Mouse (Mus musculus): ENCODE results near the gene Cln6. TPM values are rescaled to one million over a fixed set of nuclear protein-coding genes. Genes with fewer than 3 reads are reported as not detected.
A peak's percentile ranks its signal among the peaks of the same experiment; 100 is the strongest.
"Not testable (repeated sequence)": the region's sequence is repeated elsewhere in the genome, so short reads cannot be mapped to it uniquely, and the experiment has no call there.

Cln6 gene
- 94.0 and 101 TPM in 2 replicates for polyA plus RNA-seq (2012; rRNA removed)

DNA sequence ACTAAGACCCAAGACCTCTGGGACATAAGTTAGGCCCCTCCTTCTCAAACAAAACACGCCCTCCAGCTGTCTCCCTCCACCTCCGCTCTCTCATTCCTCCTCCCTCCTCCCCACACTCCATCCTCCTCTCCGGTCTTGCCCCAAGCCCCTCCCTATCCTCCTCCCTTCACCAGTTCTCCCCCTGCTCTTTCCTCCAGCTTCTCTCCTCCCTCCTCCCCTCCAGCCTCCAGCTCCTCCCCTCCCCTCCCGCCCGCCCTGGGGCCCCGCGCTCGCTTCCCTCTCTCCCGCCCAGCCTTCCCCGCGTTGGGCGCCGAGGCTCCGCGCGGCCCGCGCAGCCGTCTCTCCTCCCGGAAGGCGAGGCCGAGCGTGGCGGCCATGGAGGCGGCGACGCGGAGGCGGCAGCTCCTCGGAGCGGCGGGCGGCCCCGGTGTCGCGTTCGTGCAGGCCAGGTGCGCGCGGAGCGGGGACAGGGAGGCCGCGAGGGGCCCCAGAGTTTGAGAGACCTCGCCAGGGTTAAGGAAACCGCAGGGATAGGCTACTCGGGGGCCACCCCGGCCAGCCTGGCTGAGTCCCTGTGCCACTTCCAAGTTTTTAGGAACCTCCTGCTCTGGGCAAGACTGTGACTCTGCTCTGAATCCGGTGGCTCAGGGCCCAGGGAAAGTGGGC, at the start of gene Cln6:
TSS of gene Cln6 (plus strand) at position 280 of the 666 bp plus-strand sequence.
- DNase-seq = peak; percentile 90
- H3K27ac ChIP-seq (ENCODE audit: insufficient read depth, low read depth, low read length) = peak within 1 kb of the TSS; percentile 41
- H3K4me1 ChIP-seq (ENCODE audit: control insufficient read depth, insufficient read depth, low read length) = peaks cover 4% of the 10 kb centered on the region; the same call in 1 of the 2 replicates
- H3K27me3 ChIP-seq (replicated peaks; ENCODE audit: control insufficient read depth, insufficient read depth, low read length) = no peaks in the 10 kb centered on the region
- TF ChIP-seq CTCF (conservative IDR thresholded peaks at IDR 0.05; ENCODE audit: insufficient read depth, insufficient read length, low read depth, low read length) (no peak), POLR2A (IDR thresholded peaks at IDR 0.05; ENCODE audit: low read depth, low read length) (no peak)
- peak within 1 kb of the TSS; percentile 60 for H3K4me3 ChIP-seq (ENCODE audit: insufficient read depth, low read depth, low read length)
- no peaks in the 10 kb centered on the region for H3K36me3 ChIP-seq (ENCODE audit: control insufficient read depth, insufficient read depth, low read length)
- under 1% methylated on average over 48 of the region's 48 CpGs for WGBS

DNA sequence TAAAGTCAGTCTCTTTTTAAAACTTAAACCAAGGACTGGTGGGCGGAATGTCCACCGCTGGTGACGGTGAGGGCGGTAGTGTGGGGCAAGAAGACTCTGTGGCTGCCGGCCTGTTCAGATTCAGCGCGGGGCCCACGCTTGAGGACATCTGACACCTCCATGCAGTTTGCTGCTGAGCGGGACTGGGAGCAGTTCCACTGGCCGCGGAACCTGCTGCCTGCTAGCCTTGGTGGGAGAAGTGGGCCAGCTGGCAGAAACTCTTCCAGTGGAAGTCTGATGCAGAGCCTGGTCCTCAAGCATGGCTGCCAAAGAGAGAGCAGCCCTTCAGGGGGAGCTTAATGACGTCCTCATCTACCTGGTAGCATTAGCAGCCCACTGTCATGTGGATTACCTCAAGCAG, 48.7 kb upstream of the Cln6 start:
- DNase-seq = no peak
- 91% methylated on average over 12 of the region's 12 CpGs for WGBS
- no peak overlapping the region for H3K4me3 ChIP-seq (ENCODE audit: insufficient read depth, low read depth, low read length)
- no peaks in the 10 kb centered on the region for H3K27me3 ChIP-seq (replicated peaks; ENCODE audit: control insufficient read depth, insufficient read depth, low read length)
- no peaks in the 10 kb centered on the region for H3K36me3 ChIP-seq (ENCODE audit: control insufficient read depth, insufficient read depth, low read length)
- no peaks in the 10 kb centered on the region for H3K4me1 ChIP-seq (ENCODE audit: control insufficient read depth, insufficient read depth, low read length)
- no peak overlapping the region for H3K27ac ChIP-seq (ENCODE audit: insufficient read depth, low read depth, low read length)
- TF ChIP-seq POLR2A (IDR thresholded peaks at IDR 0.05; ENCODE audit: low read depth, low read length) (no peak), CTCF (conservative IDR thresholded peaks at IDR 0.05; ENCODE audit: insufficient read depth, insufficient read length, low read depth, low read length) (no peak)

DNA sequence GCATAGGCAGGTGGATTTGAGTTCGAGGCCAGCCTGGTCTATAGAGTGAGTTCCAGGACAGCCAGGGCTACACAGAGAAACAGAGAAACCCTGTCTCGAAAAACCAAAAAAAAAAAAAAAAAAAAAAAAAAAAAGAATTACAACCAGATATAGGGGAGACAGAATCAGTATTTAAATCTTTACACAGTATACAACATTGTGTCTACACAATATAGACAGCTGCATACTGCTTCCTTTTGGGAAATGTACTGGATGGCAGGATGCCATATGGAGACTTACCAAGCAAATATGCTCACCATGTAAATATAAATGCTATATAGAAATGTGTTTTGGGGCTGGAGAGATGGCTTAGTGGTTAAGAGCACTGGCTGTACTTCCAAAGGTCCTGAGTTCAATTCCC, 39.4 kb upstream of the Cln6 start:
- not testable (repeated sequence) for H3K27me3 ChIP-seq (replicated peaks; ENCODE audit: control insufficient read depth, insufficient read depth, low read length); H3K4me3 ChIP-seq (ENCODE audit: insufficient read depth, low read depth, low read length); H3K27ac ChIP-seq (ENCODE audit: insufficient read depth, low read depth, low read length); H3K36me3 ChIP-seq (ENCODE audit: control insufficient read depth, insufficient read depth, low read length); H3K4me1 ChIP-seq (ENCODE audit: control insufficient read depth, insufficient read depth, low read length); DNase-seq
- WGBS = 94% methylated on average over 2 of the region's 2 CpGs

DNA sequence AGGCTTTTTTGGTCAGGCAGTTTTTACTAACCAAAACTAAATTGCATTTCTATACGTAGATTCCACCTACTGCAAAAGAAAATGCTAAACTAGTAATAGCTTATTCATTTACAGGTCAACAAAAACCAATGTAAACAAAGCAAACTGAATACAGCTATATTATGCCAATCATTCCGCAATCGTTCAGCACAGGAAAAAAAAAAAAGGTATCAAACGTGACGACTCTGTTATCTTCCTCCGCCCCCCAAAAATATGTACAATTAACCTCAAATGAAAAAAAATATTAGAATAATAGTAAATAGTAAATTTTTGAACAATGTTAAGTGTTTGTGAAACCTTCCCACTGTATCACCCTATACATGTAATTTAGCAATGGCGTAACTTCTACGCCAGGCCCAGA, 28.5 kb upstream of the Cln6 start:
- H3K27ac ChIP-seq (ENCODE audit: insufficient read depth, low read depth, low read length) = no peak overlapping the region
- TF ChIP-seq CTCF (conservative IDR thresholded peaks at IDR 0.05; ENCODE audit: insufficient read depth, insufficient read length, low read depth, low read length) (no peak), POLR2A (IDR thresholded peaks at IDR 0.05; ENCODE audit: low read depth, low read length) (no peak)
- peak overlapping the region; percentile 99 for H3K4me3 ChIP-seq (ENCODE audit: insufficient read depth, low read depth, low read length)
- no peaks in the 10 kb centered on the region for H3K36me3 ChIP-seq (ENCODE audit: control insufficient read depth, insufficient read depth, low read length)
- H3K27me3 ChIP-seq (replicated peaks; ENCODE audit: control insufficient read depth, insufficient read depth, low read length) = no peaks in the 10 kb centered on the region
- peaks cover 20% of the 10 kb centered on the region for H3K4me1 ChIP-seq (ENCODE audit: control insufficient read depth, insufficient read depth, low read length)
- 22% methylated on average over 8 of the region's 8 CpGs for WGBS
- DNase-seq = no peak

DNA sequence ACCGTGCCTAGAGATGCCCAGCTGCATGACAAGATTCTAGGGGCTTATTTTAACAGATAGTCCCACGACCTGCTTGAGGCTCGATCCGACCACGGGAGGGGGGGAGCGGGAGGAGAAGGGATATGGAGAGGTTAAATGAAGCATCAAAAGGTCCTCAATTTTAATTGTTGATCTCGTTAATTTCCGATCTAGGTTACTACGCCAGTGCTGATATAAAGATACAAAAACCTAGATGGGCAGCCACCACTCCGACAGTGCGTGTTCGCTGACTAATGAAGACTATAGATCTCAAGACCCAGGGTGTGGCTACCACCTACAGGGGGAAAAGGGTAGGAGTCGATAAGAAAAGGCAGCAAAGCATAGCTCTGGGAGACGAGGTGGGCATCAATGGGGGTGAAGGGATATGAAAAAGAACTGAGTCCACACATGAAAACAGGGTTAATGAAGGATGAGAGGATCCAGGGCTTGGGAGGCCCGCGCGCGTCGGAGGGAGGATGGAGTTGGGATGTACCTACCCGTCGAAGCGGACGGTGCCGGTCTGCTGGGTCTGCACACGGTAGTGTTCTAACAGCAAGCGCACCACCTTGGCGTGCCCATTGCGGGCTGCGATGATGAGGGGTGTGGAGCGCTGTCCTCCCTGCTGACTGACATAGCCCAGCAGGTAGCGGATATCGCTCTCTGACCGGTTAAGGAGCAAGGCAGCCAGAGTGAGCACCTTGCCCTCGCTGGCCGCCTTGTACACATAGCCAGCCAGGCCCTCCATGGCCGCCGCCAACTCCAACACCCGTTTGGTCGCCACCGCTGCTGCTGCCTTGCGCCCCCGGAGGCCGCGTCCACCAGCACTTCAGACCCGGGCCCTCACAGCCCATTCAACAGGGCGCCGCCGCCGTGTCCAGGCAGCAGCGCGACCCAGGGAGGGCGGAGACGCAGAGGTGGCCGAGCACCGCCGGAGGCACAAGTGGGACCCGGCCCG, 27.8 kb upstream of the Cln6 start:
- H3K4me3 ChIP-seq (ENCODE audit: insufficient read depth, low read depth, low read length) = peak overlapping the region; percentile 99
- no peak for TF ChIP-seq POLR2A (IDR thresholded peaks at IDR 0.05; ENCODE audit: low read depth, low read length)
- TF ChIP-seq CTCF (conservative IDR thresholded peaks at IDR 0.05; ENCODE audit: insufficient read depth, insufficient read length, low read depth, low read length) = 0 out of 2 replicates have a peak, but pooled peaks have one; percentile 3
- under 1% methylated on average over 58 of the region's 58 CpGs for WGBS
- peak overlapping the region; percentile 96 for H3K27ac ChIP-seq (ENCODE audit: insufficient read depth, low read depth, low read length)
- no peaks in the 10 kb centered on the region for H3K27me3 ChIP-seq (replicated peaks; ENCODE audit: control insufficient read depth, insufficient read depth, low read length)
- DNase-seq = peak; percentile 7
- H3K4me1 ChIP-seq (ENCODE audit: control insufficient read depth, insufficient read depth, low read length) = peaks cover 20% of the 10 kb centered on the region
- no peaks in the 10 kb centered on the region for H3K36me3 ChIP-seq (ENCODE audit: control insufficient read depth, insufficient read depth, low read length)

DNA sequence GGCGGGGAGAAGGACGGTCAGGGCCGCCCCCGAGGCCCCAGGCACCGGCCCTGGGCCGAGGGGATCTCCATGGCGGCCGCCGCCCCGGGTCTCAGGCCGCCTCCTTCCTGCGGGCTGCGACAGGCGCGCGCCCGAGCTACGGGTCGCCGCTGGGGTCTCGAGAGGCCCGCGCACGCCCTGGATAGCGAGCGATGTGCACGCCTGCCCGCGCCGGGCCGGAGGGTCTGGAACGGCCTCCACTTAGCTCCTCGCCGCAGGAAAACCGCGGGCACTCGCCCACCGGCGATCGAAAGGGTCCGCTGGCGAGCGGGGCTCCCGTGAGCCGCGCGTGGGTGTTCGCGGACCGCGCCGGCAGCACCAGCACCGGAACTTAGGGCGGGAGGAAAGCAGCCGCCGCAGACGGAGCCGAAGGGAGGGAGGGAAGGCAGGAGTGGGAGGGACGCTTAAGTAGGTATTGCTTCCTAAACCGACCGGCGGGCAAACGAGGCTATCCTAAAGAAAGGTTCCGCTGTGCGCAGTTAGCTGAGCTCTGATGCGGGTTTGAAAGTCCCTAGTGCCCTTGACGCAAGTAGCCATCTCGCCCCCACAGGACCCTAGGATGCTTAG, 27.0 kb upstream of the Cln6 start, which contains the start of gene Fem1b:
TSS of gene Fem1b (minus strand) at position 419 of the 606 bp plus-strand sequence.
- WGBS = under 1% methylated on average over 68 of the region's 68 CpGs
- Histone ChIP-seq H3K4me1 (ENCODE audit: control insufficient read depth, insufficient read depth, low read length) (peaks cover 20% of the 10 kb centered on the region), H3K36me3 (ENCODE audit: control insufficient read depth, insufficient read depth, low read length) (no peaks in the 10 kb centered on the region), H3K4me3 (ENCODE audit: insufficient read depth, low read depth, low read length) (peak within 1 kb of the TSS; percentile 99), H3K27ac (ENCODE audit: insufficient read depth, low read depth, low read length) (peak within 1 kb of the TSS; percentile 98), H3K27me3 (replicated peaks; ENCODE audit: control insufficient read depth, insufficient read depth, low read length) (no peaks in the 10 kb centered on the region)
- TF ChIP-seq CTCF (conservative IDR thresholded peaks at IDR 0.05; ENCODE audit: insufficient read depth, insufficient read length, low read depth, low read length) (no peak), POLR2A (IDR thresholded peaks at IDR 0.05; ENCODE audit: low read depth, low read length) (peak; percentile 57)
- peak; percentile 94 for DNase-seq

All from kidney, adult 2 months (tissue).